Mouse (Mus musculus): ENCODE measurements around the gene Cnot11.

DNA sequence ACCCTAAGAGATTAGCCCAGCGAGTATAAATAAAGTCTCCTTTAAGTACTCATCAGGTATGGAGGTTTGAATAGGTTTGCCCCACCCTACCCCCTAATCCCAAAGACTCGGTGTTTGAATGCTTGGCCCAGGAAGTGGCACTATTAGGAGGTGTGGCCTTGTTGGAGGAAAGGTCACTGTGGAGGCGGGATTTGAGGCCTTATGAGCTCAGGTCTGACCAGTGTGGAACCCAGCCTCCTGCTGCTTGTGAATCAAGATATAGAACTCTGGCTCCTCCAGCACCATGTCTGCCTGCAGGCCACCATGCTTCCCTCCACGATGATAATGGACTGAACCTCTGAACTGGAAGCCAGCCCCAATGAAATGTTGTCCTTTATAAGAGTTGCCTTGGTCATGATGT lies 3.8 kb upstream of the Cnot11 start:
- TF ChIP-seq CTCF (IDR thresholded peaks at IDR 0.05; ENCODE audit: insufficient read depth, low read length) (no peak), POLR2A (IDR thresholded peaks at IDR 0.05; ENCODE audit: borderline replicate concordance, extremely low read depth, low read depth, low read length) (no peak)
